ENCODE assay signal across 7 mouse cellular contexts in genomic region chr3:154467581-154468374, GRCm38 (mm10).
DNase-seq lines count a peak whose midpoint lies in the region; ATAC-seq and TF ChIP-seq lines count a peak whose summit lies in the region.

No protein-coding gene starts in this region.

- no peak for TF ChIP-seq CTCF in lung, embryonic 14.5 days (IDR thresholded peaks at IDR 0.05; ENCODE audit: low read depth)
- no peak for TF ChIP-seq CTCF in lung, adult 2 months (IDR thresholded peaks at IDR 0.05; ENCODE audit: insufficient read depth, low read length)
- TF ChIP-seq CTCF in thymus, adult 2 months (IDR thresholded peaks at IDR 0.05; ENCODE audit: borderline replicate concordance, control insufficient read depth, extremely low read depth, insufficient read depth, low read length, poor library complexity), result no peak

- H3K27ac ChIP-seq in lung, embryonic 14.5 days (ENCODE audit: low read depth), result peak overlapping the region; percentile 5
- 0 out of 2 replicates have a peak overlapping the region, but pooled peaks have one; percentile 38 for H3K27ac ChIP-seq in heart, embryonic 13.5 days (replicated peaks)
- H3K27ac ChIP-seq in thymus, adult 2 months (ENCODE audit: control insufficient read depth, insufficient read depth, low read length), result no peak overlapping the region

- no peaks in the 10 kb centered on the region for H3K27me3 ChIP-seq in lung, embryonic 14.5 days (ENCODE audit: insufficient read depth, low read length)
- 0 out of 2 replicates have a peak, but pooled peaks cover 2% of the 10 kb centered on the region for H3K27me3 ChIP-seq in heart, embryonic 13.5 days (replicated peaks)
- H3K27me3 ChIP-seq in thymus, adult 2 months (ENCODE audit: control insufficient read depth, insufficient read depth, low read length), result no peaks in the 10 kb centered on the region

- no peaks in the 10 kb centered on the region for H3K4me1 ChIP-seq in lung, embryonic 14.5 days (ENCODE audit: insufficient read depth)
- H3K4me1 ChIP-seq in lung, adult 2 months (ENCODE audit: control insufficient read depth, insufficient read depth, low read length), result no peaks in the 10 kb centered on the region
- peaks cover 18% of the 10 kb centered on the region for H3K4me1 ChIP-seq in heart, embryonic 13.5 days
- H3K4me1 ChIP-seq in thymus, adult 2 months (replicated peaks; ENCODE audit: control insufficient read depth, insufficient read depth, low read length), result no peaks in the 10 kb centered on the region

- no peak for TF ChIP-seq POLR2A in lung, adult 2 months (IDR thresholded peaks at IDR 0.05; ENCODE audit: borderline replicate concordance, extremely low read depth, low read depth, low read length)
- no peak for TF ChIP-seq POLR2A in thymus, adult 2 months (IDR thresholded peaks at IDR 0.05; ENCODE audit: control insufficient read depth, extremely low read depth, insufficient read depth, low read length, poor library complexity)

- DNase-seq in lung, embryonic 14.5 days, result peak; percentile 82
- DNase-seq in lung, adult 2 months, result no peak
- peak; percentile 62 for DNase-seq in embryo, embryonic 11 days
- peak; percentile 20 to 70 for DNase-seq in layer of hippocampus, postnatal 14 days (ENCODE audit: low spot score in 2 of 2)
- DNase-seq in retina, adult 2 months (ENCODE audit: low read depth, low spot score), result peak; percentile 16
- no peak for DNase-seq in thymus, adult 2 months

- H3K4me2 ChIP-seq in lung, embryonic 14.5 days, result peak overlapping the region; percentile 33
- peak overlapping the region; percentile 63 for H3K4me2 ChIP-seq in heart, embryonic 13.5 days

- ATAC-seq in lung, embryonic 14.5 days (ENCODE audit: insufficient read depth), result peak; percentile 79
- peak; percentile 37; the same call in 1 of the 2 replicates for ATAC-seq in heart, embryonic 13.5 days (ENCODE audit: extremely low read depth, insufficient number of reproducible peaks, low FRiP score, low TSS enrichment)

- H3K4me3 ChIP-seq in lung, embryonic 14.5 days (ENCODE audit: low read depth, low read length), result no peak overlapping the region
- no peak overlapping the region for H3K4me3 ChIP-seq in lung, adult 2 months (replicated peaks; ENCODE audit: extremely low read depth, low read depth, low read length)
- H3K4me3 ChIP-seq in heart, embryonic 13.5 days, result peak overlapping the region; percentile 41
- H3K4me3 ChIP-seq in thymus, adult 2 months (ENCODE audit: control insufficient read depth, insufficient read depth, low read length), result no peak overlapping the region

- no peak overlapping the region for H3K9ac ChIP-seq in lung, embryonic 14.5 days
- H3K9ac ChIP-seq in heart, embryonic 13.5 days, result peak overlapping the region; percentile 52; the same call in 1 of the 2 replicates

- no peaks in the 10 kb centered on the region for H3K36me3 ChIP-seq in lung, embryonic 14.5 days (ENCODE audit: insufficient read depth)
- H3K36me3 ChIP-seq in heart, embryonic 13.5 days, result no peaks in the 10 kb centered on the region
- H3K36me3 ChIP-seq in thymus, adult 2 months (ENCODE audit: control insufficient read depth, insufficient read depth, low read length), result no peaks in the 10 kb centered on the region

- WGBS in lung, embryonic 14.5 days, result 14% methylated on average over 13 of the region's 13 CpGs
- WGBS in lung, adult 2 months, result 26% methylated on average over 13 of the region's 13 CpGs
- 18% methylated on average over 13 of the region's 13 CpGs for WGBS in heart, embryonic 13.5 days
- 53% methylated on average over 13 of the region's 13 CpGs for WGBS in thymus, adult 2 months

- no peaks in the 10 kb centered on the region for H3K9me3 ChIP-seq in lung, embryonic 14.5 days (ENCODE audit: low read depth, low read length)
- 0 out of 2 replicates have a peak, but pooled peaks cover 2% of the 10 kb centered on the region for H3K9me3 ChIP-seq in heart, embryonic 13.5 days

Comparison
In these comparisons a context has a peak if more than half of its experiments do, and no peak if none do; other contexts are left out.
1. DNase-seq: peak in lung, embryonic 14.5 days (single experiment), embryo, embryonic 11 days (single experiment), layer of hippocampus, postnatal 14 days (2 of 2) and retina, adult 2 months (single experiment); none in lung, adult 2 months (single experiment) and thymus, adult 2 months (single experiment).